Mouse (Mus musculus) lung, embryonic 15.5 days (tissue): ENCODE data around the gene Pcdh15. TPM values are rescaled to one million over a fixed set of nuclear protein-coding genes. Genes with fewer than 3 reads are reported as not detected.
A peak's percentile ranks its signal among the peaks of the same experiment; 100 is the strongest.

ENCODE experiments used
- ATAC-seq: fragments of 200-750 bp; cut with Nextera tagmentation; 2 replicates; pipeline ENCODE4 v1.8.0; 2017; ENCODE audit warnings: moderate number of reproducible peaks, borderline replicate concordance; ENCODE audit not compliant: low FRiP score, low TSS enrichment; ENCODE audit errors: extremely low read depth
- H3K27ac ChIP-seq: fragments of 300-500 bp; sonication (generic); 2 replicates; pipeline ENCODE4 v1.5.1; 2015; ENCODE audit warnings: moderate library complexity, mild to moderate bottlenecking, inconsistent platforms
- H3K27me3 ChIP-seq: fragments of 300-500 bp; sonication (generic); 2 replicates; pipeline ENCODE4 v1.6.1; 2015; ENCODE audit warnings: inconsistent platforms
- H3K36me3 ChIP-seq: fragments of 300-500 bp; sonication (generic); 2 replicates; pipeline ENCODE4 v1.6.1; 2015; ENCODE audit warnings: inconsistent platforms
- H3K4me1 ChIP-seq: fragments of 300-500 bp; sonication (generic); 2 replicates; pipeline ENCODE4 v1.6.1; 2015; ENCODE audit warnings: inconsistent platforms
- H3K4me2 ChIP-seq: fragments of 300-500 bp; sonication (generic); 2 replicates; pipeline ENCODE4 v1.6.1; 2015; ENCODE audit warnings: inconsistent platforms, mild to moderate bottlenecking, moderate library complexity
- H3K4me3 ChIP-seq: fragments of 300-500 bp; sonication (generic); 2 replicates; pipeline ENCODE4 v1.5.1; 2015; ENCODE audit warnings: mild to moderate bottlenecking, inconsistent platforms
- H3K9ac ChIP-seq: fragments of 300-500 bp; sonication (generic); 2 replicates; pipeline ENCODE4 v1.6.1; 2015; ENCODE audit warnings: inconsistent platforms
- H3K9me3 ChIP-seq: fragments of 300-500 bp; sonication (generic); 2 replicates; pipeline ENCODE4 v1.6.1; 2016; ENCODE audit warnings: inconsistent platforms
- WGBS: fragments of 180-500 bp; shearing (Covaris S2); methylation state at CpG from one replicate; pipeline ENCODE4 v1.1.7; 2015; 5-methylcytosine and 5-hydroxymethylcytosine counted together
- polyA plus RNA-seq: library from polyadenylated mRNA; unstranded; fragments of >200 nt; fragmentation: Nextera tagmentation; extraction: Ambion mirVana; gene quantifications from 2 replicates; pipeline ENCODE4 v1.2.1, GENCODE M21; 2015

Gene Pcdh15
- polyA plus RNA-seq, 1 experiment from 2014 or later, result 0.29 TPM

DNA sequence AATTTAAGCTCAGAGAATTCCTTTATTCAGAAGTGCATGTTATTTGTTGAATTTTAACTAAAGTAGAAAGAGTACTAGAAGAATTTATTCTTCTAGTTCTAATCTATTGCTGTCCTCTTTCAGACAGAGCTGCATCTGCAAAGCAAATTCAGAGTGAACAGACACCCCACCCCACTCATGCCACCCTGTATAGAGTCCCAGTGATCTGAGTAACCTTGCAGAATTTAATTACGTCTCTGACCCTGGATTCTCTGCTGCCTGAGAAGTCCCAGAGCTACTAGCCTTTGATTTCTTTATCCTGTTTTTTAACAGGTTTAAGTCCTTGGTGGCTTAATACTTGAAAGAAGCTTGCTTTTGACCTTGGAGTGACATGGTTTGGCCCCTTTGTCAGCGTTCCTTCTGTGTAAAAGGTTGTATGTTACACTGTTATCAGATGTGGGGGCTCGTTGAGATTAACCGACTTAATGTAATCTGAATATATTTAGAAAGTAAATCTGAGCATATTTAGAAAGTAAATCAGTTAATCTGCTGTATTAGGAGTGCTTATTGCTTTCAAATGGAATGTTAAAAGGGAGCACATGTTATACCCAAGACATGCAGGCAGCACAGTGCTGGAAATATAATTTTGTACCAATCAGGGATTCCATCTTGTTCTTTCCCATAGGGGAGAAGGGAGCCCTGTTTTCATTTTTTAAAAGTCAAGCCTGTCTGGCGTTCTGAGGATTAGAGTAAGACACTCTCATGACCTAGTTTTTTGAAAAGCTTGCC is 601.6 kb downstream of the Pcdh15 start:
- 55% methylated on average over 5 of the region's 5 CpGs for WGBS
- Histone ChIP-seq H3K27me3 (no peaks in the 10 kb centered on the region), H3K9ac (no peak overlapping the region), H3K36me3 (no peaks in the 10 kb centered on the region), H3K4me2 (no peak overlapping the region), H3K4me1 (no peaks in the 10 kb centered on the region), H3K4me3 (no peak overlapping the region), H3K9me3 (no peaks in the 10 kb centered on the region), H3K27ac (no peak overlapping the region)
- no peak for ATAC-seq

- WGBS, result 66% methylated on average over 7 of the region's 7 CpGs
- Histone ChIP-seq H3K9ac (no peak overlapping the region), H3K4me2 (no peak overlapping the region), H3K4me1 (no peaks in the 10 kb centered on the region), H3K4me3 (no peak overlapping the region), H3K9me3 (no peaks in the 10 kb centered on the region), H3K36me3 (no peaks in the 10 kb centered on the region), H3K27ac (no peak overlapping the region), H3K27me3 (no peaks in the 10 kb centered on the region)
- ATAC-seq, result no peak
These were observed 626.6 kb downstream of the Pcdh15 start for GRCm38 (mm10) chr10:73725566-73726240.

GRCm38 (mm10) chr10:73733246-73733645 is 634.1 kb downstream of the Pcdh15 start:
- WGBS, result 75% methylated on average over 7 of the region's 7 CpGs

DNA sequence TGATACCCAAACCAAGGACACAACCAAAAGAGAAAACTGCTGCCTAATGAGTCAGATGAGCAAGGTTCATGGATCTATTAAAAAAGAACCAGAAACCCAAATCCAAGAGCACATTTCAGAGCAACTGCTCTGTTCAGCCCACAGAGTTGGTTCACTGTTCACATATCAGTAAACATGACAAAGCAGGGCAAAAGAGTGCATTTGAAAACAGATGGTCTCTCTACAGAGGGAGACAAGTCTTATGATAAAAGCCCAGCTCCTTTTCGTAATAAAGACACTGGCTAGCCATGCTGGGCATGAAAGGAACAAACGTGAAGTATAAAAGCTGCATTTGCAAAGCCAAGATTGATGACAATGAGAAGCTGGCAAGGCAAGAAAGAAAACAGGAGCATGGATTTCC is 649.9 kb downstream of the Pcdh15 start:
- Histone ChIP-seq H3K27me3 (no peaks in the 10 kb centered on the region), H3K36me3 (no peaks in the 10 kb centered on the region), H3K4me1 (no peaks in the 10 kb centered on the region), H3K9me3 (no peaks in the 10 kb centered on the region), H3K4me3 (no peak overlapping the region), H3K4me2 (no peak overlapping the region), H3K9ac (no peak overlapping the region), H3K27ac (no peak overlapping the region)
- ATAC-seq, result no peak
- 47% methylated on average over 2 of the region's 2 CpGs for WGBS

More at GRCm38 (mm10) chr10:73733246-73733645, 634.1 kb downstream of the Pcdh15 start:
- H3K36me3 ChIP-seq, result no peaks in the 10 kb centered on the region
- no peak for ATAC-seq
- no peak overlapping the region for H3K4me2 ChIP-seq
- no peak overlapping the region for H3K9ac ChIP-seq
- H3K4me1 ChIP-seq, result no peaks in the 10 kb centered on the region
- no peaks in the 10 kb centered on the region for H3K9me3 ChIP-seq
- no peak overlapping the region for H3K4me3 ChIP-seq
- H3K27me3 ChIP-seq, result no peaks in the 10 kb centered on the region
- no peak overlapping the region for H3K27ac ChIP-seq

- 36% methylated on average over 3 of the region's 3 CpGs for WGBS
- H3K9me3 ChIP-seq, result no peaks in the 10 kb centered on the region
- H3K9ac ChIP-seq, result no peak overlapping the region
- no peaks in the 10 kb centered on the region for H3K36me3 ChIP-seq
- no peak overlapping the region for H3K27ac ChIP-seq
- H3K4me1 ChIP-seq, result no peaks in the 10 kb centered on the region
- H3K4me3 ChIP-seq, result no peak overlapping the region
- ATAC-seq, result no peak
- no peak overlapping the region for H3K4me2 ChIP-seq
- H3K27me3 ChIP-seq, result no peaks in the 10 kb centered on the region
These were observed 654.7 kb downstream of the Pcdh15 start for GRCm38 (mm10) chr10:73753876-73754275.

- Histone ChIP-seq H3K27ac (no peak overlapping the region), H3K4me1 (no peaks in the 10 kb centered on the region), H3K9ac (no peak overlapping the region), H3K4me3 (no peak overlapping the region), H3K36me3 (no peaks in the 10 kb centered on the region), H3K27me3 (no peaks in the 10 kb centered on the region), H3K9me3 (no peaks in the 10 kb centered on the region), H3K4me2 (no peak overlapping the region)
- no peak for ATAC-seq
- WGBS, result 30% methylated on average over 4 of the region's 4 CpGs
These were observed 683.8 kb downstream of the Pcdh15 start for GRCm38 (mm10) chr10:73782945-73783344.

GRCm38 (mm10) chr10:73788163-73788562 is 689.0 kb downstream of the Pcdh15 start:
- Histone ChIP-seq H3K4me1 (no peaks in the 10 kb centered on the region), H3K36me3 (no peaks in the 10 kb centered on the region), H3K4me3 (no peak overlapping the region), H3K4me2 (no peak overlapping the region), H3K27ac (no peak overlapping the region), H3K9me3 (no peaks in the 10 kb centered on the region), H3K27me3 (no peaks in the 10 kb centered on the region), H3K9ac (no peak overlapping the region)
- WGBS, result 29% methylated on average over 3 of the region's 3 CpGs
- ATAC-seq, result peak; percentile 86; the same call in 1 of the 2 replicates

DNA sequence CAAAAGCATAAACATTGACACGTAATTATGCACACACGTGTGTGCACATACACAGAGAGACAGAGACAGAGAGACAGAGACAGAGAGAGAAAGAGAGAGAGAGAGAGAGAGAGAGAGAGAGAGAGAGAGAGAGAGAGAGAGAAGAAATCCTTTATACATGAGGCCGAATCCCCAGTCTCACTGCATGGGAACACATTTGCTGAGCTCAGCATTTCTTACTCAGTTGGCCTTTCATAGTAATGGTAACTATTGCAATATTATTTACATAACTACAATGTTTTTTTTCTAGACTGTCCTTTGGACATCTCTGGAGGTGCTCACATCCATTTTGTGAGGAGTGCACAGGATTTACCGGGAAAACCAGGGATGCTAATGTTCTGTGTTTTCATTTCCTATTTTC is 705.9 kb downstream of the Pcdh15 start:
- Histone ChIP-seq H3K9ac (no peak overlapping the region), H3K4me2 (no peak overlapping the region), H3K9me3 (no peaks in the 10 kb centered on the region), H3K36me3 (no peaks in the 10 kb centered on the region), H3K4me3 (no peak overlapping the region), H3K27me3 (no peaks in the 10 kb centered on the region), H3K27ac (no peak overlapping the region), H3K4me1 (no peaks in the 10 kb centered on the region)
- WGBS, result 82% methylated on average over 4 of the region's 4 CpGs
- ATAC-seq, result no peak

GRCm38 (mm10) chr10:73812311-73812710 is 713.2 kb downstream of the Pcdh15 start:
- no peak overlapping the region for H3K4me2 ChIP-seq
- ATAC-seq, result no peak

GRCm38 (mm10) chr10:73821657-73822583 is 722.8 kb downstream of the Pcdh15 start:
- 0 out of 2 replicates have a peak, but pooled peaks cover 3% of the 10 kb centered on the region for H3K27me3 ChIP-seq

More at GRCm38 (mm10) chr10:73812311-73812710, 713.2 kb downstream of the Pcdh15 start:
- H3K36me3 ChIP-seq, result no peaks in the 10 kb centered on the region
- no peak overlapping the region for H3K4me3 ChIP-seq
- no peaks in the 10 kb centered on the region for H3K27me3 ChIP-seq
- 53% methylated on average over 7 of the region's 8 CpGs for WGBS
- H3K9ac ChIP-seq, result no peak overlapping the region
- no peaks in the 10 kb centered on the region for H3K9me3 ChIP-seq
- H3K27ac ChIP-seq, result no peak overlapping the region
- H3K4me1 ChIP-seq, result no peaks in the 10 kb centered on the region

DNA sequence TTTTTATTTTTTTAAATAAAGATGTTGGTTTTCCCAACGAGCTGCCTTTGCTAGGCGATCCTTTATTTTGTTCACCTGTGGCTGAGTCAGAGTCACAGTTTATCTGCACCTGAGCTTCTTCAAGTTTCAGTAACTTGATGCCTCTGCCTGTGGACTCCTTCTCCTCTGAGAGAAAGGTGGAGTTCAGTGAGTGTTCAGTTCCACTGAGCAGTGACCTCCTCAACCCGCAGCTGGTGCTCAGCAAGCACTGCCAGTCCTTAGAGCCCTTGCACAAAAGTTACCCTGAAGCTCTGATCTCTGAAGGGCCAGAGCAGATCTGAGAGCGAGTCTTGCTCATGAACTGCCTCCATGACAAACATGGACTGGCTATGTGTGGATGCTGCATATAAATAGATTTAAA is 724.1 kb downstream of the Pcdh15 start:
- H3K27me3 ChIP-seq, result 0 out of 2 replicates have a peak, but pooled peaks cover 3% of the 10 kb centered on the region
- H3K4me2 ChIP-seq, result no peak overlapping the region
- no peaks in the 10 kb centered on the region for H3K36me3 ChIP-seq
- no peak overlapping the region for H3K9ac ChIP-seq
- whole genome bisulfite sequencing, result 47% methylated on average over 4 of the region's 4 CpGs
- H3K27ac ChIP-seq, result no peak overlapping the region
- no peaks in the 10 kb centered on the region for H3K9me3 ChIP-seq
- H3K4me3 ChIP-seq, result no peak overlapping the region
- no peak for ATAC-seq
- no peaks in the 10 kb centered on the region for H3K4me1 ChIP-seq

More at GRCm38 (mm10) chr10:73821657-73822583, 722.8 kb downstream of the Pcdh15 start:
- Histone ChIP-seq H3K4me3 (no peak overlapping the region), H3K36me3 (no peaks in the 10 kb centered on the region), H3K27ac (no peak overlapping the region), H3K9me3 (no peaks in the 10 kb centered on the region), H3K4me2 (peak overlapping the region; percentile 23; the same call in 1 of the 2 replicates), H3K9ac (no peak overlapping the region), H3K4me1 (no peaks in the 10 kb centered on the region)
- no peak for ATAC-seq
- 34% methylated on average over 22 of the region's 22 CpGs for WGBS
